ENCODE assay signal across 8 mouse cellular contexts in the genomic region with DNA sequence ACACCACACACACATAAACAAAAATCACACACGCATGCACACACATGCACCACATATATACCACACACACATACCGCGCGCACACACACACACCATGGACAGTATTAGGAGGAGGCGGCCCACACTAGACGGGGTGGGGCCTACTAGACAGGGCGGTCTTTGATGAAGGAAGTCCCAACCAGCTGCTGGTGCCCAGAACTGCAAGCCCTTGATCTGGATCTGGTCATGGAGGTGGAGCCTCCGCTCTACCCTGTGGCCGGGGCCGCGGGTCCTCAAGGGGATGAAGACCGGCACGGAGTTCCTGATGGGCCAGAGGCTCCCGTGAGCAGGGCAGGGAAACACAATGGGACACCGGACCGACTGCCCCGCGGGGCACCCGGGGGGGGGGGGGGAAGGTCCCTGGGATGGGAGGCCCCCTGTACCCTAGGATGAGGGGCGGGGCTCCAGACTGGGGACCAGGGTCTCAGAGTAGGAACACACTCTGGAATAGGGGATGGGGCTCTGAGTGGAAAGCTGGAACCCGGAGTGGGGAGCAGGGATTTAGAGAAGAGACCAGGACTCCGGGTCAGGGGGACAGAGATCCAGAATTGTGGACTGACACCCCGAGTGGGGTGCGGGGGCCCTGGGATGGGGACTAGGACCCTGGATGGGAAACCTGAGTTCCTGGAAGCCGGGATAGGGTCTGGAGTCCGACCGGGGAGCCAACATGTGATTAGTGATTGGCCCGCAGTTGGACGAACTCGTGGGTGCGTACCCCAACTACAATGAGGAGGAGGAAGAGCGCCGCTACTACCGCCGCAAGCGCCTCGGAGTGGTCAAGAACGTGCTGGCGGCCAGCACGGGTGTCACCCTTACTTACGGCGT. TPM values are rescaled to one million over a fixed set of nuclear protein-coding genes. Genes with fewer than 3 reads are reported as not detected.
DNase-seq lines count a peak whose midpoint lies in the region; ATAC-seq lines count a peak whose summit lies in the region.

Gene Unc93b1, plus strand, starts transcription at position 155 of the 864 bp plus-strand sequence.

- peak within 1 kb of the TSS; percentile 79 for H3K9ac ChIP-seq in heart, embryonic 16.5 days (ENCODE audit: low read length)
- peak within 1 kb of the TSS; percentile 49 for H3K9ac ChIP-seq in neural tube, embryonic 12.5 days

- peaks cover 15% of the 10 kb centered on the region for H3K4me1 ChIP-seq in erythroblast, embryonic 14.5 days (ENCODE audit: control insufficient read depth)
- peaks cover 14% of the 10 kb centered on the region for H3K4me1 ChIP-seq in heart, embryonic 16.5 days (ENCODE audit: control insufficient read depth, insufficient read depth, low read length)
- peaks cover 18% of the 10 kb centered on the region for H3K4me1 ChIP-seq in neural tube, embryonic 12.5 days

- no peaks in the 10 kb centered on the region for H3K9me3 ChIP-seq in erythroblast, embryonic 14.5 days (ENCODE audit: control insufficient read depth, low read length)
- no peaks in the 10 kb centered on the region for H3K9me3 ChIP-seq in heart, embryonic 16.5 days (replicated peaks; ENCODE audit: control insufficient read depth, low read length)
- no peaks in the 10 kb centered on the region for H3K9me3 ChIP-seq in neural tube, embryonic 12.5 days

- peak within 1 kb of the TSS; percentile 98 for H3K4me2 ChIP-seq in heart, embryonic 16.5 days (ENCODE audit: low read depth, low read length)
- H3K4me2 ChIP-seq in neural tube, embryonic 12.5 days (replicated peaks), result peak within 1 kb of the TSS; percentile 76

- peak within 1 kb of the TSS; percentile 59 for H3K27ac ChIP-seq in heart, embryonic 16.5 days (ENCODE audit: low read length)
- H3K27ac ChIP-seq in neural tube, embryonic 12.5 days, result no peak within 1 kb of the TSS

- DNase-seq in B cell, adult 2 months, result peak; percentile 83 to 86
- DNase-seq in kidney, postnatal 14 days, result peak; percentile 79
- peak; percentile 85 to 87 for DNase-seq in lung, adult 18-20 months
- DNase-seq in urinary bladder, postnatal 36 days (ENCODE audit: low spot score in 2 of 2), result peak; percentile 52 to 72

- H3K4me3 ChIP-seq in erythroblast, embryonic 14.5 days (replicated peaks), result peak within 1 kb of the TSS; percentile 55
- peak within 1 kb of the TSS; percentile 73 for H3K4me3 ChIP-seq in heart, embryonic 16.5 days (ENCODE audit: low read length)
- peak within 1 kb of the TSS; percentile 35 for H3K4me3 ChIP-seq in neural tube, embryonic 12.5 days

- ATAC-seq in activated CD4-positive, CD25-positive, alpha-beta regulatory T cell, adult 4 months, result peak; percentile 88
- peak; percentile 81 for ATAC-seq in heart, embryonic 16.5 days (replicated peaks; ENCODE audit: extremely low read depth, insufficient read depth, low FRiP score)
- ATAC-seq in neural tube, embryonic 12.5 days (ENCODE audit: low FRiP score, low read depth), result peak; percentile 60; the same call in 1 of the 2 replicates

- WGBS in heart, embryonic 16.5 days, result 6% methylated on average over 42 of the region's 42 CpGs
- 8% methylated on average over 42 of the region's 42 CpGs for WGBS in neural tube, embryonic 12.5 days

- H3K36me3 ChIP-seq in erythroblast, embryonic 14.5 days (ENCODE audit: control insufficient read depth), result no peaks in the 10 kb centered on the region
- no peaks in the 10 kb centered on the region for H3K36me3 ChIP-seq in heart, embryonic 16.5 days (ENCODE audit: control insufficient read depth, insufficient read depth)
- no peaks in the 10 kb centered on the region for H3K36me3 ChIP-seq in neural tube, embryonic 12.5 days

- H3K27me3 ChIP-seq in erythroblast, embryonic 14.5 days (ENCODE audit: control insufficient read depth), result peaks cover 34% of the 10 kb centered on the region
- no peaks in the 10 kb centered on the region for H3K27me3 ChIP-seq in heart, embryonic 16.5 days (ENCODE audit: control insufficient read depth, insufficient read depth, low read length)
- peaks cover 13% of the 10 kb centered on the region; the same call in 1 of the 2 replicates for H3K27me3 ChIP-seq in neural tube, embryonic 12.5 days (replicated peaks)

RNA-seq across cellular contexts. Expression of gene Unc93b1, which starts in this region (rescaled TPM):
- 10 to 100 TPM; 17.1 to 21.8 TPM for polyA plus RNA-seq in activated CD4-positive, CD25-positive, alpha-beta regulatory T cell, adult 4 months (2017; shearing (Covaris generic))
- 0.65 and 0.77 TPM in 2 replicates for polyA plus RNA-seq in erythroblast, embryonic 14.5 days (2012)
- polyA plus RNA-seq in heart, embryonic 16.5 days (2015; fragmentation: Nextera tagmentation; extraction: Ambion mirVana), result 19.8 TPM in 2 replicates
- 8.4 and 11.1 TPM in 2 replicates for polyA plus RNA-seq in neural tube, embryonic 12.5 days (2016; fragmentation: Nextera tagmentation; extraction: Ambion mirVana)
